Mouse (Mus musculus) granulocyte monocyte progenitor cell, adult 5-6 weeks (primary cell): ENCODE measurements around the gene Gcnt4. TPM values are rescaled to one million over a fixed set of nuclear protein-coding genes. Genes with fewer than 3 reads are reported as not detected.
"Not testable (repeated sequence)": the region's sequence is repeated elsewhere in the genome, so short reads cannot be mapped to it uniquely, and the experiment has no call there.

Source experiments
- ATAC-seq: replicated peaks from 2 replicates; pipeline ENCODE4 v1.8.0; 2016; ENCODE audit warnings: mild to moderate bottlenecking, moderate TSS enrichment, inconsistent platforms; ENCODE audit not compliant: poor library complexity, severe bottlenecking
- total RNA-seq, 2 experiments: library from RNA; stranded (forward) in 1 of 2; stranded (reverse) in 1 of 2; fragments of 200-712, 200-1000 nt in 1 of 2; fragments of >200 nt in 1 of 2; fragmentation: Nextera tagmentation in 1 of 2; gene quantifications; 2 replicates each; pipeline ENCODE4 v1.2.3; 2014 to 2017

Gcnt4 gene
- 0.69 and 1.1 TPM in 2 replicates for total RNA-seq (2014; fragmentation: Nextera tagmentation)
- total RNA-seq (2017) = 0.65 and 0.88 TPM in 2 replicates

DNA sequence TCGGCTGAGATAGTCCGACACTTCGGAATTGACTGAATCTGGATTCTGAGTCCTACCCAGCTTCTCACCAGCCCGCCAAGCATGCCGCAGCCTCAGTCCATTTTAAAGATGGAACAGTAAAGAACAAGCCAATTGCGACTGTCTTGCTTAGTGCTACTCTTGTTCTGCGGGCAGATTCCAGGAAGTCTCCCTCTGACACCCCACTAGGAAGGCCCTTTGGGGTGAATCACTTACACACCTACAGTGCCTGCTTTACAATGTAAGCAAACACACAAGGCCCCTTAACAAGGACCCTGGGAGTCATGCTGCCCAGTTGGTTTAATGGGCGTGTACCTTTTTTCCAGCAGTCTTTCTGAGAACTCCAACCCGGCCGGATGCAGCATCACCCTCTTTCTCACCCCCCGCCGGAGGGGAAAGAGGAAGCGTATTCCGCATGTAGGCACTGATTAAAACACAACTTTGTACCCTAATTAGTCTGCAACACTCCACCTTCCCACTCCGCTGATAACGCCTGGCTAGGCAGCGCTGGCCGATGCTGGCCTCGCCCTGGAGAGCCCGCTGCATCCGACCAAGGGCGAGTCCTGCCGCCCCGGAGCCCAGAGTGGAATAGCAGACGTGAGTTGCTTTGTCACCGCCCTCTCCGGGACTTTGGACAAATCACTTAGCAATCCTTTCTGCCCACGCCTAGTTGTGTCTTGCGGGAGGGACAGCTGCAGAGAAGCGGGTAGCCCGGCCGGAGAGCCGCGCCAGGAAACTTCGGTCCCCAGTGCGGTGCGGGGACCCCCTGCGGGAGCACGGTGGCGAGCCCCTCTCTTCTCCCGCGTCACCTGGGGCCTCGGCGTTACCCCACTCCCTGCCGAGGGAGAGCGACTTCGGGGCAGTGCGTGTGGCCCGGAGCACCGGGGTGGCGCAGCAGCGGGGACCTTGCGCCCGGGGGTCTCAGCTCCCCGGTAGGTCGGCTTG is at the start of gene Gcnt4:
TSS of gene Gcnt4 (plus strand) at position 691 of the 963 bp plus-strand sequence.
- peak; percentile 81 for ATAC-seq

DNA sequence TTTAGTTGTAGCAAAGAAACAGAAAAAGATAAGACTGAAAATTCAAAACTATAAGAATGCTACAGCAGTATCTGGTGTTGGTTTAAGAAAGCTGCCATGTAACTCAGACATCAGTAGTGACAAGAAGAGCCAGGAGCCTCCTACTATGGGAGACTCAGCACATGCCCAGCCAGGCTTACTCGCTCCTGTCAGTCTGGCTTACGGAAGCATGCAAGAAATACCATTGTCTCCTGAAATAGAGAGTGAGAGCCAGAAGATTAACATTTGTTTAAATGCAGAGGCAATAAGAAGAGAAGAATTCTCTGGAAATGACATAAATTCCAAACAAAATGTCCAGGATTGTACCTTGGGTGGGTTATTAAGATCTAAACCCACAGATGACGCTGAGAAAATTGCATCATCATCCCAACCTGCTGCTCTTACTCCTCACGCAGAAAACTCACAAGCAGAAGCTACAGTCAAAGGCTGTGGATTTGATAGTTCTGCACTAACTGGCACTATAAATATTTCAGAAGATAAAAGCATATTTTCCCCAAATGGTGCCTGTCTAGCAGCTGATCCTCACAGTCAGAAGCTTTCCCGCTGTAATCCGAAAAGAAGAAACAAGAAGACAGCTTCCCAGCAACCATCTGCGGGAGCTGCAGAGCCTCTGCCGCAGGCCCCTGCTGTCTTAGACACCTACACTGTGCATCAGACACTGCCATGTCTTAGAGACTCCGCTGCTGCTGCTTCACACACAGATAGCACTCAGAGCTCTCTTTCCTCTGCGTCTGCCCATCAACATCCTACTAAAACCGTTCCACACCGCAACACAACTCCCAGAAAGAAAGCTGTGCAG is 46.0 kb upstream of the Gcnt4 start:
- ATAC-seq = no peak

- no peak for ATAC-seq
These were observed 40.0 kb upstream of the Gcnt4 start for GRCm38 (mm10) chr13:96884534-96884933.

GRCm38 (mm10) chr13:96889985-96890384 is 34.5 kb upstream of the Gcnt4 start:
- ATAC-seq = no peak

DNA sequence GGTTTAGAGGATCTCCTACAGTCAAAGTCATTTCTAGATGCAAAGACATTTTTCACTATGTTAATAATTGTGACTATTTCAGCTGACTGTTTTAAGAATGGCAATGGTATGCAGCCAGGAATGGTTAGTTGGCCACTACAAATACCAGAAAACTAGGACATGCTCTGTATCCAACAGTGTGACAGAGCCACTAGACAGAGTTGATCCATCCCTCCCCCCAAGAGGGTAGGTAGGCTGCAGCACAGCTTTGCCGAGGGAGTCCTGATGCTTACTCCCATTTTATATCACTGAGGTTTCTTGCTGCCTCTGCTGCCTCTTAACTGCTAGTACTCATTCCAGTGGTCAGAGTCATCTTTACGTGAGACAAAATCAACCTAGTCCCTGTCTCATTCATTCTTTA is 29.3 kb upstream of the Gcnt4 start:
- no peak for ATAC-seq

DNA sequence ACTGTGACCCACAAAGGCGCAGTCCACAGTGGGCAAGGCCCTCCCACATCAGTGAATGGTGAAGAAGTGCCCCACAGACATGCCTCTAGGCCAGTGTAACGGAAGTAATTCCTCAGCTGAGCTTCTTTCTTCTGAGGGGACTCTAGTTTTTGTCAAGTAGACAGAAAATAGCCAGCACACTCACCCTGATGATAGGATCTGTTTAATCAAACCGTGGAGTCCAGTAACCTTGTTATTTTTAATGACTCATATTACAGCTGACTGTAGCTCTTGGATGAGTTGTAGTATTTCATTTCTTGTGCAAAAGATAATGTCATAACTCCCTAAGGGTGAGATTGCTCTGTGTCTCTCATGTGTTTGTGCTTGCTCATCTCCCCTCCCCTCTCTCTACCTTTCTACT is 17.8 kb upstream of the Gcnt4 start:
- no peak for ATAC-seq

DNA sequence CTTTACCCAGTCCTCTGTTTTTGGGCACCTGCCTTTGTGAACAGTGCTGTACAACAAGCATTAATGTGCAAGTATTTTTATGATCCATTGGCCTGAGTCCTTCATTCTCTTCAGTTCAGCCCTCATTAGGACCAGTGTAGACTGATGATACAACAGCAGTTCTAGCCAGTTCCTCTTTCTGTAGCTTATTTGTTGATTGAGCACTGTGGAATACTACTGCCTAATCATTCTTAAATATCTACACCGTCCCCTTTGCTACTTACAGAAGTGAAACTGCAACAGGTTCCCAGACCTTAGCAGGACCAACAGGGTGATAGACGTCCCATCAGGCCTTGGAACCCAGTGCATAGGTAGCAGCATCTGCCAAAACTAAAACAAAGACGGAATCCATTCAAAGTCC is 13.3 kb upstream of the Gcnt4 start:
- ATAC-seq = peak; percentile 83

GRCm38 (mm10) chr13:96923134-96923533 is 1.4 kb upstream of the Gcnt4 start:
- ATAC-seq = not testable (repeated sequence)

DNA sequence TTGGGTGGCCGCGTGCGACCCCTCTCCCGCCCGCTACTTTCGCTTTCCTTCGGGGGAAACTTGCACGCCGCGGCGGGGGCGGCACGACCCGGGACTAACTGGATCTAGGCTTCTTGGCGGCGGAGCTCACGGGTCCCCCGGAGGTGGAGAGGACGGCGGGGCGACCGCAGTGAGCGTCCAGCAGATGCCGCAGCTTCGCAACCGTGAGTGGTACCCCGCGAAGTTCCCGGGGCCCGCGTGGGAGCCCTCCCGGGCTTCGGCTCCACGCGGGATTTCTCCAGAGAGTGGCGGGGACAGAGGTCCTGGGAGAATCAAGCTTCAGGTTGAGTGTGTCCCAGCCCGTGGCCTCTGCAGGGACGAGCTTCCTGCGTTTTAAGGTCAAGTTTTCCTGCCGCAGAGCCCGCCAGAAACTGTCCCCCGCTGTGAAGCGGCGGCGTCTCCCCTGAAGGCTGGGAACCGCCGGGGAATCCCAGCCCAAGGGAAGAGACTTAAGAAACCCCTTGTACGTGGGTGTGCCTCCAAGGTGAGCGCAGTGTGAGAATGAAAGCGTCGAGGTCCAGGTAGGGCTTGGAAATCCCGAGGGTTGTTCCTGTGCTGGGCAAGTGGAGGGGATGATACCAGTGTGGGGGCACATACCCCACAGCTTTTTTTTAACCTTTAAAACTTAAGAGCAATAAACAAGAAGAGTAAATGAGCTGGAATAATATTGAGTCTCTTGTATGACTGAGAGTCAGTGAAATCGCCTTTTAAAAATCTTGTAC is 676 bp downstream of the Gcnt4 start:
- peak; percentile 43 for ATAC-seq

GRCm38 (mm10) chr13:96925991-96926725 is 1.7 kb downstream of the Gcnt4 start:
- ATAC-seq = no peak

GRCm38 (mm10) chr13:96927781-96928180 is 3.3 kb downstream of the Gcnt4 start:
- no peak for ATAC-seq

GRCm38 (mm10) chr13:96928432-96929039 is 4.0 kb downstream of the Gcnt4 start:
- 0 out of 2 replicates have a peak, but pooled peaks have one; percentile 18 for ATAC-seq

GRCm38 (mm10) chr13:96932745-96933144 is 8.3 kb downstream of the Gcnt4 start:
- no peak for ATAC-seq

- no peak for ATAC-seq
These were observed 8.9 kb downstream of the Gcnt4 start for GRCm38 (mm10) chr13:96933367-96933766.

DNA sequence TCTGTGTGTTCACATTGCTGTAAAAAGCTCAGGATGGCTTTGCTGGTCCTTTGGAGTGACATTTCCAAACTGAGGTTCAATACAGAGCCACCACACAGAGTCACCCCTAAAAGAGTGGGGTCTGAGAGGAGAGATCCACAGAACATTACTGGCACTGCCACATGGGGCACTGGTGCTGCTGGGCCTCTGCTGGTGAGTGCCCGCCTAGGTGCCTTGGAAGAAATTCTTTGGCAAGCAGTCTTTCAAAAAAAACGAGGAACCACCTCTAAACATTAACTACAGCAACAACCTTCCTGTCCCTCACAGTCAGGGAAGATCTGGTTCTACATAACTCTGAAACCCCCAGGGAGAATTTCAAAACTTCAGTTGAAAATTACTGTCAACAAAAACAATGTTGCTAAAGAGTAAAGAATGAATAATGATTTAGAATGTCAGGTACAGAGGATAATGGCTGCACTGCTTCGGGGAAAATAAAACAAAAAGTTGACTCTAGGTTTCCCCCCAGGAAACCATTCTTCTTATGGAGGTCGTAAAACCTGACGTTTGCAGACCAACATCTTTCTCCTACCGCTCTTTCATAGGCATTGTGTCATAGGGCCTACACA is 11.8 kb downstream of the Gcnt4 start:
- no peak for ATAC-seq

GRCm38 (mm10) chr13:96937059-96937558 is 12.6 kb downstream of the Gcnt4 start:
- ATAC-seq = no peak

DNA sequence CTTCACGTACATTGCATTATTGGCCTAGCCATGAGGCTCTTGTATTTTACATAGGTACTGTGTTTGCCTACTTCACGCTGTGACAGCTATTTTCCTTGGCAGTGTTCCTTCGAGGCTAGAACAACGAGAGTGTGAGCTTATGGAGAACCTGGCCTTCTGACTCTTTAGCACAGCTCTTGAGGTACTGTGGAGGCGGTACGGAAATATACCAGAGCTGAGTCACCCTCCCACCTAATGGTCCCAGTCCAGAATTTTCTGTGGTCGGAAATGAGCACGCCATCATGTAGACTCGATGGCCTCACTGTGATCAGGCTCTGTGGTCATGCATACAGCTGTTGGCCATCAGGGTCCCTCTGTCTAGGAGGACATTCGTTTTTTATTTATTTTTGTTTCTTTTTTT is 15.2 kb downstream of the Gcnt4 start:
- ATAC-seq = no peak

- ATAC-seq = not testable (repeated sequence)
These were observed 17.0 kb downstream of the Gcnt4 start for GRCm38 (mm10) chr13:96941481-96941880.

- ATAC-seq = no peak
These were observed 19.1 kb downstream of the Gcnt4 start for GRCm38 (mm10) chr13:96943571-96943970.
